27 mouse cellular contexts compared by ENCODE assay signal in the genomic region with DNA sequence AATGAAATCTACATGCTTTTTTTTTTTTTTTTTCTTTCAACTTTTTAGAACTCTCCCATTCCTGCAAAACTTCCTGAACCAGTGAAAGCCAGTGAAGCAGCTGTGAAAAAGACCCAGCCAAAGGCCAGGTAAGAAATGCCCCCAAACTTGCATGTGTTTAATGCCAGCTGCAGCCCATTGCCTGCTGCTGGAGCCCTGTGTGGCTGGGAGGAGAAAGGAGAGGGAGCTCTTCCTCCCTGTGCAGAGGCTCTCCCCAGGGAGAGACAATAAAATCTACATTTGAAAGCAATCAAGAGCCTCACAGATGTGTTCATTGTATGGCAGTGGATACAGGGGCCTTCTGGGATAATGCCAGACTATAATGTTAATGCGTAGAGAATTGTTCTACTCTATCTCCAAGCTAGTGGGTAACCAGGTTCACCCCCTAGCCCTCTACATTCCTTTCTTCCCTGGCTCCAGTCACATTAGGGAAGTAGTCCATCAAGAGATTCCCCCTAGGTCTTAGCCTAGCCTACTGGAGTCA. TPM values are rescaled to one million over a fixed set of nuclear protein-coding genes. Genes with fewer than 3 reads are reported as not detected.
DNase-seq lines count a peak whose midpoint lies in the region; ATAC-seq and TF ChIP-seq lines count a peak whose summit lies in the region.
"Had no signal": no experiment of that assay in that cellular context is flagged by ENCODE, and none has a peak within 500 bp of the region (broad histone marks: within the 10 kb centered on the region; RNA-seq: fewer than 3 reads in every experiment).

No protein-coding gene starts in this region.

- intact Hi-C loops in gastrocnemius, postnatal 14 days (cut with DNase I; ENCODE audit: low total_unique reads): no loop called here
- intact Hi-C loops in heart, postnatal 10 days (cut with DNase I): no loop called here

- H3K27me3 ChIP-seq in hindbrain, embryonic 11.5 days (ENCODE audit: control insufficient read depth, insufficient read depth, low read length): no peaks in the 10 kb centered on the region
- no peaks in the 10 kb centered on the region for H3K27me3 ChIP-seq in hindbrain, postnatal 0 days (ENCODE audit: insufficient read depth, low read length)
- H3K27me3 ChIP-seq in neural tube, embryonic 13.5 days: no peaks in the 10 kb centered on the region
- H3K27me3 ChIP-seq: embryonic facial prominence, embryonic 12.5 days; forebrain, embryonic 15.5 days; limb, embryonic 13.5 days; liver, embryonic 12.5 days; Patski; stomach, embryonic 15.5 days had no signal

- no peak overlapping the region for H3K27ac ChIP-seq in hindbrain, embryonic 11.5 days (ENCODE audit: low read depth, low read length)
- no peak overlapping the region for H3K27ac ChIP-seq in hindbrain, postnatal 0 days
- H3K27ac ChIP-seq in neural tube, embryonic 13.5 days (replicated peaks): peak overlapping the region; percentile 46
- H3K27ac ChIP-seq: embryonic facial prominence, embryonic 12.5 days; forebrain, embryonic 10.5 days; forebrain, embryonic 15.5 days; hindbrain, embryonic 14.5 days; left cerebral cortex, adult 2 months; limb, embryonic 13.5 days; liver, embryonic 12.5 days; midbrain, embryonic 10.5 days; stomach, embryonic 15.5 days had no signal

- H3K4me3 ChIP-seq in hindbrain, embryonic 11.5 days (ENCODE audit: low read depth, low read length): no peak overlapping the region
- H3K4me3 ChIP-seq in hindbrain, postnatal 0 days (ENCODE audit: low read length): no peak overlapping the region
- H3K4me3 ChIP-seq in neural tube, embryonic 13.5 days: no peak overlapping the region
- H3K4me3 ChIP-seq: embryonic facial prominence, embryonic 12.5 days; forebrain, embryonic 10.5 days; forebrain, embryonic 15.5 days; left cerebral cortex, adult 2 months; limb, embryonic 13.5 days; liver, embryonic 12.5 days; midbrain, embryonic 10.5 days; stomach, embryonic 15.5 days had no signal

- H3K9ac ChIP-seq in hindbrain, embryonic 11.5 days (ENCODE audit: low read depth, low read length): no peak overlapping the region
- no peak overlapping the region for H3K9ac ChIP-seq in hindbrain, postnatal 0 days (replicated peaks; ENCODE audit: low read length)
- no peak overlapping the region for H3K9ac ChIP-seq in neural tube, embryonic 13.5 days
- H3K9ac ChIP-seq: embryonic facial prominence, embryonic 12.5 days; forebrain, embryonic 15.5 days; hindbrain, embryonic 14.5 days; limb, embryonic 13.5 days; liver, embryonic 12.5 days; liver, postnatal 0 days; stomach, embryonic 15.5 days had no signal

- peak; percentile 4 for DNase-seq in hindbrain, embryonic 11.5 days (ENCODE audit: low spot score)
- DNase-seq in hindbrain, postnatal 0 days (ENCODE audit: low spot score): no peak
- DNase-seq in neural tube, embryonic 10.5 days (ENCODE audit: extremely low spot score, low spot score): no peak
- DNase-seq in WW6 (ENCODE audit: low read depth, low spot score): peak; percentile 58
- no peak for DNase-seq in gastrocnemius, postnatal 14 days
- no peak for DNase-seq in heart, postnatal 10 days
- DNase-seq: adrenal gland, adult 8-10 months; cerebellum, adult 2 months; cerebellum, postnatal 14 days; kidney, adult 11 months; kidney, postnatal 14 days; liver, postnatal 0 days; right cerebral cortex, postnatal 25 days had no signal

- no peak for TF ChIP-seq CTCF in hindbrain, postnatal 0 days (IDR thresholded peaks at IDR 0.05; ENCODE audit: low read depth)

- H3K36me3 ChIP-seq in hindbrain, embryonic 11.5 days (ENCODE audit: control insufficient read depth, insufficient read depth, low read length): no peaks in the 10 kb centered on the region
- peaks cover 30% of the 10 kb centered on the region for H3K36me3 ChIP-seq in hindbrain, postnatal 0 days (ENCODE audit: insufficient read depth, low read length)
- peaks cover 48% of the 10 kb centered on the region for H3K36me3 ChIP-seq in neural tube, embryonic 13.5 days

- no peaks in the 10 kb centered on the region for H3K4me1 ChIP-seq in hindbrain, embryonic 11.5 days (replicated peaks; ENCODE audit: control insufficient read depth, insufficient read depth, low read length)
- no peaks in the 10 kb centered on the region for H3K4me1 ChIP-seq in hindbrain, postnatal 0 days (ENCODE audit: insufficient read depth, low read length)
- H3K4me1 ChIP-seq in neural tube, embryonic 13.5 days (replicated peaks): peaks cover 15% of the 10 kb centered on the region
- H3K4me1 ChIP-seq: embryonic facial prominence, embryonic 12.5 days; forebrain, embryonic 10.5 days; forebrain, embryonic 15.5 days; liver, embryonic 12.5 days; stomach, embryonic 15.5 days had no signal

- 70% methylated on average over 1 of the region's 1 CpGs for WGBS in hindbrain, embryonic 11.5 days
- 47% methylated on average over 1 of the region's 1 CpGs for WGBS in hindbrain, postnatal 0 days
- WGBS in neural tube, embryonic 13.5 days: 28% methylated on average over 1 of the region's 1 CpGs

- no peak overlapping the region for H3K4me2 ChIP-seq in hindbrain, embryonic 11.5 days (replicated peaks; ENCODE audit: low read depth, low read length)
- no peak overlapping the region for H3K4me2 ChIP-seq in hindbrain, postnatal 0 days (ENCODE audit: low read depth, low read length)
- no peak overlapping the region for H3K4me2 ChIP-seq in neural tube, embryonic 13.5 days
- H3K4me2 ChIP-seq: embryonic facial prominence, embryonic 12.5 days; forebrain, embryonic 15.5 days; hindbrain, embryonic 14.5 days; limb, embryonic 13.5 days; liver, embryonic 12.5 days; stomach, embryonic 15.5 days had no signal

- no peaks in the 10 kb centered on the region for H3K9me3 ChIP-seq in hindbrain, embryonic 11.5 days (ENCODE audit: control insufficient read depth, low read length)
- no peaks in the 10 kb centered on the region for H3K9me3 ChIP-seq in hindbrain, postnatal 0 days (ENCODE audit: low read length)
- no peaks in the 10 kb centered on the region for H3K9me3 ChIP-seq in neural tube, embryonic 13.5 days
- H3K9me3 ChIP-seq: embryonic facial prominence, embryonic 12.5 days; forebrain, embryonic 10.5 days; forebrain, embryonic 15.5 days; limb, embryonic 13.5 days; liver, embryonic 12.5 days; midbrain, embryonic 10.5 days; stomach, embryonic 15.5 days had no signal

- ATAC-seq in hindbrain, embryonic 11.5 days (ENCODE audit: low FRiP score): no peak
- ATAC-seq in hindbrain, postnatal 0 days: no peak
- no peak for ATAC-seq in neural tube, embryonic 13.5 days (ENCODE audit: low read depth)
- ATAC-seq: CD4-positive, CD25-positive, alpha-beta regulatory T cell, adult 4 months; forebrain, embryonic 15.5 days; inflammation-experienced regulatory T-cells, adult 6 months; liver, embryonic 12.5 days; liver, postnatal 0 days; midbrain, embryonic 16.5 days; Patski had no signal

RNA-seq across cellular contexts. Expression of gene Nfu1, which starts 58.2 kb away (rescaled TPM):
- polyA plus RNA-seq in hindbrain, embryonic 11.5 days (2014; fragmentation: Nextera tagmentation; extraction: Ambion mirVana): 95.8 and 102 TPM in 2 replicates
- 187 and 338 TPM in 2 replicates for total RNA-seq in hindbrain, postnatal 0 days (2014; rRNA removed)
- 166 and 167 TPM in 2 replicates for polyA plus RNA-seq in hindbrain, postnatal 0 days (2015; fragmentation: Nextera tagmentation; extraction: Ambion mirVana)
- 126 and 142 TPM in 2 replicates for polyA plus RNA-seq in neural tube, embryonic 13.5 days (2015; fragmentation: Nextera tagmentation; extraction: Ambion mirVana)
- 10 to 100 TPM; 59.8 to 63.5 TPM for total RNA-seq in gastrocnemius, postnatal 14 days (2021)
- 10 to 100 TPM; 72.8 to 77.8 TPM for total RNA-seq in heart, postnatal 10 days (2021)

Comparison
In these comparisons a context has a peak if more than half of its experiments do, and no peak if none do; other contexts are left out.
1. DNase-seq: peak in hindbrain, embryonic 11.5 days (single experiment) and WW6 (single experiment); none in hindbrain, postnatal 0 days (single experiment), neural tube, embryonic 10.5 days (single experiment), gastrocnemius, postnatal 14 days (single experiment) and heart, postnatal 10 days (0 of 2).